Mouse (Mus musculus) limb, embryonic 10.5 days (tissue): ENCODE data around the gene Ccnc. TPM values are rescaled to one million over a fixed set of nuclear protein-coding genes. Genes with fewer than 3 reads are reported as not detected.
A peak's percentile ranks its signal among the peaks of the same experiment; 100 is the strongest.
"Not testable (repeated sequence)": the region's sequence is repeated elsewhere in the genome, so short reads cannot be mapped to it uniquely, and the experiment has no call there.

Experiments
- DNase-seq: peaks from one replicate; pipeline ENCODE4 v3.0.0-alpha.2; 2017; ENCODE audit warnings: low spot score
- H3K27ac ChIP-seq: fragments of 300-500 bp; sonication (generic); 2 replicates; pipeline ENCODE4 v1.5.1; 2016; ENCODE audit warnings: mild to moderate bottlenecking
- H3K27me3 ChIP-seq: fragments of 300-500 bp; sonication (generic); 2 replicates; pipeline ENCODE4 v1.6.1; 2016; ENCODE audit warnings: low read depth, mild to moderate bottlenecking; ENCODE audit not compliant: poor library complexity, severe bottlenecking
- H3K36me3 ChIP-seq: fragments of 300-500 bp; sonication (generic); 2 replicates; pipeline ENCODE4 v1.6.1; 2016; ENCODE audit warnings: mild to moderate bottlenecking, moderate library complexity
- H3K4me1 ChIP-seq: fragments of 300-500 bp; sonication (generic); 2 replicates; pipeline ENCODE4 v1.6.1; 2016
- H3K4me3 ChIP-seq: fragments of 300-500 bp; sonication (generic); 2 replicates; pipeline ENCODE4 v1.5.1; 2016; ENCODE audit warnings: mild to moderate bottlenecking, moderate library complexity
- H3K9me3 ChIP-seq: fragments of 300-500 bp; sonication (generic); replicated peaks from 2 replicates; pipeline ENCODE4 v1.6.1; 2016; ENCODE audit warnings: mild to moderate bottlenecking
- WGBS: fragments of 180-500 bp; shearing (Covaris S2); methylation state at CpG from one replicate; pipeline ENCODE4 v1.1.7; 2016; 5-methylcytosine and 5-hydroxymethylcytosine counted together
- polyA plus RNA-seq: library from polyadenylated mRNA; unstranded; fragments of >200 nt; fragmentation: Nextera tagmentation; extraction: Ambion mirVana; gene quantifications from 2 replicates; pipeline ENCODE4 v1.2.1, GENCODE M21; 2016

Ccnc gene
- polyA plus RNA-seq, 1 experiment from 2014 or later, result 41.8 TPM

DNA sequence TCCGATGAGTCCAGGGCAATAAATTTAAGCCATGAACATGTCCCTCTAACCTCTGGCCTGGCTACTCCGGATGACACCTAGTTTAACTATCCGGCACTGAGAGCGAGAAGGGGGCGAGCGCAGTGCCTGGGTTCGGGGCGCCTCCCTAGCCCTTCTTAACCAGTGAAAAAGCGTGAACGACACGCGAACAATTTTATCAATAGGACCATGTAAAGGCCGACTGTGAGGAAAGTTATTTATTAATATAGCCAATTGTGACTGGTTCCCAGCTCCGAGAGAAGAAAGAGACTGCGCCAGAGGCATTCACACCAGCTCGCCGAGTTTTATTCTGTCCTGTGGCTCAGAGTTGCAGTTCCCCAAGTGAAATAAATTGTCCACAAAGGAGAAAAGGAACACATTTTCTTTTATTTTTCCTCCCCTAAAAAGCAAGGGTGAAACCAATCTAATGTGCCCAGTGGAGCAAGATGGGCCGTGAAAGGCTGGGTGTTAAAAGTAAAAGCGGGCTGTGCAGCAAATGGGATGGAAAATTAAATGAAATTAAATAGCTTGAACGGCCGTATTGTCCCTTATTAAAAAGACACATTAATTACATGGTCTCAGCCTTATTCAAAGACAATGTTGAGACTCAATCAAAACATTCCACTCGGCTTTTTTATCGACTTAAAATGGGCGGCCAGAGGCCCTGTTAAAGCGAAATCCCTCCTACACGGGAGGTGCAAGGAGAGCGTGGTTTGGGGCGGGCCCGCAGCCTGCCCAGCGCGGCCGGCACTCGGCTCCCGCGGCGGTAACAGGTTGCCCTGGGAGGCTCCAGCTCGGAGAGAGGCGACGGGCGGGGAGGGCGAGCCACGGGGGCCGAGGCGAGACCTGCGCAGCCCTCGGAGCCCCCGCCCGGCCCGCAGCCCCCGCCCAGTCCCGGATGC, 39.5 kb upstream of the Ccnc start:
- Histone ChIP-seq H3K4me3 (peak overlapping the region; percentile 59), H3K36me3 (no peaks in the 10 kb centered on the region), H3K9me3 (no peaks in the 10 kb centered on the region), H3K27ac (no peak overlapping the region), H3K4me1 (peaks cover 13% of the 10 kb centered on the region), H3K27me3 (peaks cover 100% of the 10 kb centered on the region)
- peak; percentile 34 for DNase-seq
- 2% methylated on average over 51 of the region's 51 CpGs for WGBS

DNA sequence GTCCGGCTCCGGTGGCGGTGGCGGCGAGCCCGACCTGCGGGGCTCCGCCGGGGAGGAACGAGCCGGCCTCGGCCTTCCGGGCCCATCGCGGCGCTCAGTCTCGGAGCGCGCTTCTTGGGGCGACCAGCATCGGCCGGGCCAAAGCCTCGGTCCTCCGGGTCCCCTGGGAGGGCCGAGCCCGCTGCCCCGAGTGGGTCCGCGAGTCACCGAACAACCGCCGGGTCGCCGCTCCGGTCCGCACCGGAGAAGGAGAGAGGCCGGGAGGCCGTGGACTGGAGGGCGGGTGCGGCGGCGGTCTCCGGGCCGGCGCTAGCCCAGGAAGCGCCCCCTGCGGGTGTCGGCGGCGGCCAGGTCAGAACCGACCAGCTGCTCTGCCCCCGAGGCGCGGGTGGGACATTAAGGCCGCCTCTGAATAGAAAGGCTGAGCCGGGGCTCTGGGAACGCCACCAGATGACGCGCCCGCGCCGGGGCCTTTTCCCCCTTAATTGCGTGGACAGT, 38.7 kb upstream of the Ccnc start:
- Histone ChIP-seq H3K4me1 (peaks cover 13% of the 10 kb centered on the region), H3K27me3 (peaks cover 100% of the 10 kb centered on the region), H3K9me3 (no peaks in the 10 kb centered on the region), H3K36me3 (no peaks in the 10 kb centered on the region), H3K4me3 (peak overlapping the region; percentile 59), H3K27ac (no peak overlapping the region; the same call in 1 of the 2 replicates)
- under 1% methylated on average over 61 of the region's 64 CpGs for WGBS
- peak; percentile 76 for DNase-seq

GRCm38 (mm10) chr4:21689492-21689941, 38.0 kb upstream of the Ccnc start:
- Histone ChIP-seq H3K27me3 (peaks cover 95% of the 10 kb centered on the region), H3K4me1 (peaks cover 13% of the 10 kb centered on the region), H3K27ac (no peak overlapping the region), H3K4me3 (no peak overlapping the region), H3K9me3 (no peaks in the 10 kb centered on the region), H3K36me3 (no peaks in the 10 kb centered on the region)
- DNase-seq, result peak; percentile 45
- under 1% methylated on average over 18 of the region's 18 CpGs for WGBS

DNA sequence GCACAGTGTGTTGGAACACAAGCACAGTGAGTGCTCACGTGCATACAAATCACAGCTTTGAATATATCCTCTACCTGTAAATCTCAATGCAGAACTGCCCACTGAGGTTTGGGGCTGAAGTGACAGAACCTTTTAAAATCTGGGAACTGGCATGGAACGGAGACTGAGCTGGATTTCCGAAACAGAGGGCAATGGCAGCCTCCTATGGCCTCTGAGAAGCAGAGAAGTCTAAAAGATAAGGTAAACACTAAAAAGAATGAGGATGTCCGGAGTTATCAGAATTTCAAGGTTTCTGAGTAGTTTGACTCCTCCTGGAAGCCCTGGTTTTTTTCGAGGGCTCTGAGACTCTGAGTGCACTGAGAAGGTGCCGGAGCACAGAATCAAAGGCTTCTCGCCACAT, 37.3 kb upstream of the Ccnc start:
- no peaks in the 10 kb centered on the region for H3K36me3 ChIP-seq
- H3K4me3 ChIP-seq, result no peak overlapping the region
- no peak overlapping the region for H3K27ac ChIP-seq
- peaks cover 13% of the 10 kb centered on the region for H3K4me1 ChIP-seq
- 11% methylated on average over 7 of the region's 7 CpGs for WGBS
- H3K27me3 ChIP-seq, result peaks cover 95% of the 10 kb centered on the region
- H3K9me3 ChIP-seq, result no peaks in the 10 kb centered on the region
- DNase-seq, result peak; percentile 30

- Histone ChIP-seq H3K4me3 (no peak overlapping the region), H3K27me3 (peaks cover 41% of the 10 kb centered on the region)
- WGBS, result 31% methylated on average over 7 of the region's 7 CpGs
Observed at GRCm38 (mm10) chr4:21695638-21696254, 31.8 kb upstream of the Ccnc start.

GRCm38 (mm10) chr4:21705046-21705445, 22.5 kb upstream of the Ccnc start:
- no peaks in the 10 kb centered on the region for H3K4me1 ChIP-seq

More at GRCm38 (mm10) chr4:21695638-21696254, 31.8 kb upstream of the Ccnc start:
- H3K9me3 ChIP-seq, result no peaks in the 10 kb centered on the region
- no peaks in the 10 kb centered on the region for H3K4me1 ChIP-seq
- peak; percentile 70 for DNase-seq
- H3K36me3 ChIP-seq, result no peaks in the 10 kb centered on the region
- H3K27ac ChIP-seq, result no peak overlapping the region

DNA sequence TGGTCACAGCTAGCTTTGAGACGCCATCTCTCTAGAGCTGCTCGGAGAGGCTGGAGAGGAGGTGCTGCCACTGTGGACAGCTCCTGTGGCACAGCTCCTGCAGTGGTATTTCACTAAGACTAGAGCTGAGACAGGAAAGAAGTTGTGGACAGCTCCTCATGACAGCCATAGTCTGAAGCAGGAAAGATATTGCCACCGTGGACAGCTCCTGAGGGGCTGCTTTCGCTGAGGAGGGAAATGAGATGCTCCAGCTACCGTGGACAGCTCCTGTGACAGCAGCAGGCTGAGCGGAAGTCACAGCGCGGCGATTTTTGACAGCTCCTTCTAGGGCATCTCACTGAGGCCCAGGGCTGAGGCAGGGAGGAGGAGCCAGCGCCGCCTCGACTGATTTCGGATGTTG, 15.4 kb upstream of the Ccnc start:
- DNase-seq, result peak; percentile 90
- Histone ChIP-seq H3K27me3 (no peaks in the 10 kb centered on the region), H3K9me3 (no peaks in the 10 kb centered on the region), H3K4me1 (0 out of 2 replicates have a peak, but pooled peaks cover 4% of the 10 kb centered on the region), H3K4me3 (no peak overlapping the region), H3K36me3 (no peaks in the 10 kb centered on the region), H3K27ac (no peak overlapping the region)
- 5% methylated on average over 13 of the region's 13 CpGs for WGBS

More at GRCm38 (mm10) chr4:21705046-21705445, 22.5 kb upstream of the Ccnc start:
- H3K4me3 ChIP-seq, result no peak overlapping the region
- no peak overlapping the region for H3K27ac ChIP-seq
- H3K9me3 ChIP-seq, result no peaks in the 10 kb centered on the region
- H3K27me3 ChIP-seq, result no peaks in the 10 kb centered on the region
- 64% methylated on average over 1 of the region's 1 CpGs for WGBS
- no peaks in the 10 kb centered on the region for H3K36me3 ChIP-seq
- no peak for DNase-seq

GRCm38 (mm10) chr4:21722752-21723334, 4.7 kb upstream of the Ccnc start:
- WGBS, result 71% methylated on average over 7 of the region's 7 CpGs
- no peaks in the 10 kb centered on the region for H3K36me3 ChIP-seq
- H3K27ac ChIP-seq, result no peak overlapping the region
- H3K4me1 ChIP-seq, result no peaks in the 10 kb centered on the region
- DNase-seq, result no peak
- no peaks in the 10 kb centered on the region for H3K9me3 ChIP-seq
- H3K27me3 ChIP-seq, result no peaks in the 10 kb centered on the region
- H3K4me3 ChIP-seq, result no peak overlapping the region

DNA sequence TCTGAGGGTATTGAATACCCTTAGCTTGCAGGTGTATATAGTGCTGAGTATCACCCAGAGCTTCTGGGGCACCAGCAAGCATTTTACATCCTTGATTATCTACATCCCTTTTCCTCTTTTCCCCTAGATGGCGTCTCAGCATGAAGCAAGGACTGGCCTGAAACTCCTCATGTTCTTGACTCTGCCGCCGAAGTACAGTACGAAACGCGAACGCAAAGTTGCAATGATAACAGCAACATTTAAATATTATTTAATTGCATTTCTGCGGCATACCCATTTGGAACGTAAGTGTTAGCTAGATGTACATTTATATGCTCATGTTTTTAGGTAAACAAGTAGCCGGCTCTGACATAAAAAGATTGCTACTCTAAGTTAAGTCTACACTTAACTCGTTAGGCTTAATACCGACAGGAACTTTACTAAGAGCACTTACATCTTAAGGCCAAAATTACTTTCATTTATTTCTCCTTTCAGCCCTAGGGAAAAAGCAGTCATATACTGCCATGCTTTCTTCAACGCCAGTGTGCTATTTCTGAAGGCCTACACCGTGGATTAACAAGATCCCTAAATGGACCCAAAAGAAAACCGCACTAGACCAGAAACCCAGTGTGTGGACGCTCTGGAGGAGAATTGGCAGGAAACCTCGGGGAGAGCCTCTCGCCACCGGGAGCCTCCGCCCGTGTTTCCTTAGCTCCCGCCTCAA, 438 bp upstream of the Ccnc start:
- Histone ChIP-seq H3K27me3 (no peaks in the 10 kb centered on the region), H3K4me3 (peak overlapping the region; percentile 66), H3K27ac (peak overlapping the region; percentile 87), H3K4me1 (peaks cover 6% of the 10 kb centered on the region), H3K36me3 (peaks cover 3% of the 10 kb centered on the region; the same call in 1 of the 2 replicates), H3K9me3 (no peaks in the 10 kb centered on the region)
- DNase-seq, result peak; percentile 38
- 2% methylated on average over 22 of the region's 22 CpGs for WGBS

DNA sequence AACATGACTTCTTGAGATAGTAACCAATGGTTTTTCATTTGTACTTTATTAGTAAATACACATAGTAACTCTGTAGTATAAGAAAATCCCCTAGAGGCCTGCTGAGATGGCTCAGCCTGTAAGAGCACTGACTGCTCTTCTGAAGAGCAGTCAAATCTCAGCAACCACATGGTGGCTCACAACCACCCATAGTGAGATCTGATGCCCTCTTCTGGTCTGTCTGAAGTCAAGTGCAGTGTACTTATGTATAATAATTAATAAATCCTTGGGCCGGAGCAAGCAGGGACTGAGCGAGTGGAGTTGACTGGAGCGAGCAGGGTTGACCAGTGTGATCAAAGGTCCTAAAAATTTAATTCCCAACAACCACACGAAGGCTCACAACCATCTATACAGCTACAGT, 11.7 kb downstream of the Ccnc start:
- no peak overlapping the region for H3K4me3 ChIP-seq
- WGBS, result 93% methylated on average over 4 of the region's 4 CpGs
- no peaks in the 10 kb centered on the region for H3K27me3 ChIP-seq
- H3K4me1 ChIP-seq, result no peaks in the 10 kb centered on the region
- H3K27ac ChIP-seq, result no peak overlapping the region
- H3K9me3 ChIP-seq, result no peaks in the 10 kb centered on the region
- DNase-seq, result no peak
- peaks cover 67% of the 10 kb centered on the region for H3K36me3 ChIP-seq

DNA sequence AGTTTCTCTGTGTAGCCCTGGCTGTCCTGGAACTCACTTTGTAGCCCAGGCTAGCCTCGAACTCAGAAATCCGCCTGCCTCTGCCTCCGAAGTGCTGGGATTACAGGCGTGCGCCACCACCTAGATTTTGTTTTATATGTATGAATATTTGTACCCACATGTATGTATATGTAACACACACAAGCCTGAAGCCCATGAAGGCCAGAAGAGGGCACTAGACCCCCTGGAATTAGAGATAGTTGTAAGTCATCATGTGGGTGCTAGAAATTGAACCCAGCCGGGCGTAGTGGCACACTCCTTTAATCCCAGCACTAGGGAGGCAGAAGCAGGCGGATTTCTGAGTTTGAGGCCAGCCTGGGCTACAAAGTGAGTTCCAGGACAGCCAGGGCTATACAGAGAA, 16.6 kb downstream of the Ccnc start:
- not testable (repeated sequence) for DNase-seq, H3K4me3 ChIP-seq, H3K27me3 ChIP-seq, H3K9me3 ChIP-seq, H3K27ac ChIP-seq, H3K4me1 ChIP-seq
- 93% methylated on average over 8 of the region's 8 CpGs for WGBS
- peaks cover 51% of the 10 kb centered on the region for H3K36me3 ChIP-seq

- DNase-seq, result no peak
- no peaks in the 10 kb centered on the region for H3K27me3 ChIP-seq
- no peaks in the 10 kb centered on the region for H3K9me3 ChIP-seq
- H3K4me3 ChIP-seq, result no peak overlapping the region
- WGBS, result 85% methylated on average over 5 of the region's 5 CpGs
- H3K36me3 ChIP-seq, result peaks cover 42% of the 10 kb centered on the region
- no peaks in the 10 kb centered on the region for H3K4me1 ChIP-seq
- H3K27ac ChIP-seq, result no peak overlapping the region
Observed at GRCm38 (mm10) chr4:21745723-21746122, 18.2 kb downstream of the Ccnc start.
